Mouse (Mus musculus): ENCODE measurements around the gene Golph3. TPM values are rescaled to one million over a fixed set of nuclear protein-coding genes. Genes with fewer than 3 reads are reported as not detected.

Gene Golph3
- polyA plus RNA-seq, 1 experiment from 2014 or later = 111 TPM

GRCm38 (mm10) chr15:12373496-12373895, 52.2 kb downstream of the Golph3 start:
- 81% methylated on average over 14 of the region's 14 CpGs for WGBS
- Histone ChIP-seq H3K36me3 (ENCODE audit: control insufficient read depth, insufficient read depth, low read length) (no peaks in the 10 kb centered on the region), H3K4me3 (ENCODE audit: low read depth, low read length) (no peak overlapping the region), H3K9ac (ENCODE audit: low read length) (no peak overlapping the region), H3K9me3 (ENCODE audit: control insufficient read depth, low read length) (no peaks in the 10 kb centered on the region), H3K27me3 (ENCODE audit: control insufficient read depth, insufficient read depth, low read length) (no peaks in the 10 kb centered on the region), H3K27ac (replicated peaks; ENCODE audit: low read depth, low read length) (no peak overlapping the region), H3K4me1 (ENCODE audit: control insufficient read depth, insufficient read depth, low read length) (peaks cover 12% of the 10 kb centered on the region; the same call in 1 of the 2 replicates), H3K4me2 (ENCODE audit: low read depth, severe bottlenecking) (no peak overlapping the region)
- ATAC-seq (ENCODE audit: insufficient number of reproducible peaks, low FRiP score, low TSS enrichment, low read depth) = no peak
- DNase-seq (ENCODE audit: low spot score) = no peak

- 81% methylated on average over 6 of the region's 6 CpGs for WGBS
- ATAC-seq (ENCODE audit: insufficient number of reproducible peaks, low FRiP score, low TSS enrichment, low read depth) = no peak
Measured at GRCm38 (mm10) chr15:12373918-12374317, 52.7 kb downstream of the Golph3 start.

DNA sequence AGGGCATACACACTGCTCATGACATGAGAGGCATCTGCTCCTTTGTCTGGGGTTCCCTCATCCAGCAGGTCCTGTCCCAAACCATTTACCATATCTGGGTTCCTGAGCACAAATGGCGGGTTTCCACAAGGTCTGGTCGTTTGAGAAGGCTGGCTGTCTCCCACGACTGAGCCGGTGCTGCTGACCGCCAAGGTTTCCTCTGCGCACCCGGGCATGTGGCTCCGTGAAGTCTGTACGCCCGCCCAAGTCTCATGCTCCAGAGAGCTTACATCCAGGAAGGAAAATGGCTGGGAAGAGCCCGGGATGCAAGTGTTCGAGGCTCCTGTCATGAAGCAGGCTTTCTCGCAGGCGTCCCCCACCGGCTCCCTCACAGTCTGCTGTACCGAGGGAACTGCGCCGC, 53.7 kb downstream of the Golph3 start:
- Histone ChIP-seq H3K9ac (ENCODE audit: low read length) (no peak overlapping the region), H3K4me2 (ENCODE audit: low read depth, severe bottlenecking) (peak overlapping the region; percentile 35; the same call in 1 of the 2 replicates), H3K27me3 (ENCODE audit: control insufficient read depth, insufficient read depth, low read length) (no peaks in the 10 kb centered on the region), H3K36me3 (ENCODE audit: control insufficient read depth, insufficient read depth, low read length) (no peaks in the 10 kb centered on the region), H3K4me3 (ENCODE audit: low read depth, low read length) (no peak overlapping the region), H3K4me1 (ENCODE audit: control insufficient read depth, insufficient read depth, low read length) (peaks cover 12% of the 10 kb centered on the region; the same call in 1 of the 2 replicates), H3K27ac (replicated peaks; ENCODE audit: low read depth, low read length) (no peak overlapping the region), H3K9me3 (ENCODE audit: control insufficient read depth, low read length) (no peaks in the 10 kb centered on the region)
- WGBS = 60% methylated on average over 18 of the region's 18 CpGs
- ATAC-seq (ENCODE audit: insufficient number of reproducible peaks, low FRiP score, low TSS enrichment, low read depth) (no peak), DNase-seq (ENCODE audit: low spot score) (no peak)

More at GRCm38 (mm10) chr15:12373918-12374317, 52.7 kb downstream of the Golph3 start:
- no peak for DNase-seq (ENCODE audit: low spot score)
- H3K27ac ChIP-seq (replicated peaks; ENCODE audit: low read depth, low read length) = no peak overlapping the region
- H3K4me1 ChIP-seq (ENCODE audit: control insufficient read depth, insufficient read depth, low read length) = peaks cover 12% of the 10 kb centered on the region; the same call in 1 of the 2 replicates
- H3K36me3 ChIP-seq (ENCODE audit: control insufficient read depth, insufficient read depth, low read length) = no peaks in the 10 kb centered on the region
- H3K27me3 ChIP-seq (ENCODE audit: control insufficient read depth, insufficient read depth, low read length) = no peaks in the 10 kb centered on the region
- H3K9ac ChIP-seq (ENCODE audit: low read length) = no peak overlapping the region
- no peak overlapping the region for H3K4me2 ChIP-seq (ENCODE audit: low read depth, severe bottlenecking)
- H3K4me3 ChIP-seq (ENCODE audit: low read depth, low read length) = no peak overlapping the region
- no peaks in the 10 kb centered on the region for H3K9me3 ChIP-seq (ENCODE audit: control insufficient read depth, low read length)

DNA sequence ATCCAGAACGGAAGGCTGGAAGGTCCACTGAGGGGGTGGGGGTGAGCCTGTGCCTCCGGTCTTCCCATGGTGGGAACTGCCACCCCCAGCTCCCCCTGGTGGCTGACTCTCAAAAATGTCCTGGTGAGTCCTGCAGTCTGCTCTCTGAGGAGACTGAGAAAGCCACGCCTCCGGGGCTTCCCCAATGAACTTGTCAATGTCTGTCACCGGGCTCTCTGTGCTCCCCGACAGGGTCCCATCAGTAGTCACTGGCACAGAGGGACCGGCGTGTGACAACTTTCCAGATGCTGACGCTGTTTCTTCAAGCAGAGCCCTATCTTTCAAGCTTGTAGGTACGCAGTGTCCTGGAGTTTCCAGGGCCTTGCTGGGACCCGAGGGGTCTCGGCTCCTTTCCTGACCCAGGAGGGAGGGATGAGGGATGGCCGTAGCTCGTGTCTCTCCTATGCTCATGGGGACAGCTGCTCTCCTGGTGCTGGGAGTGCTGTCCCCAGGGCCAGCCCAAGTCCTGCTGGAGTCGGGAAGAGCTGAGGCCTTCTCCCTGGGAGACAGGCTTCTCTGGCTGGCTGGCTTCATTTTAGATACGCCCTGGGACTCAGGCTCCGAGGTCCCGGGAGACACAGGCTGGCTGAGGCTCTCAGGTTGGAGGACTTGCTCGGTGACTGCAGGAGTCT, 54.5 kb downstream of the Golph3 start:
- Histone ChIP-seq H3K27me3 (ENCODE audit: control insufficient read depth, insufficient read depth, low read length) (no peaks in the 10 kb centered on the region), H3K4me3 (ENCODE audit: low read depth, low read length) (peak overlapping the region; percentile 15; the same call in 1 of the 2 replicates), H3K4me1 (ENCODE audit: control insufficient read depth, insufficient read depth, low read length) (peaks cover 12% of the 10 kb centered on the region; the same call in 1 of the 2 replicates), H3K9me3 (ENCODE audit: control insufficient read depth, low read length) (no peaks in the 10 kb centered on the region), H3K27ac (replicated peaks; ENCODE audit: low read depth, low read length) (no peak overlapping the region), H3K4me2 (ENCODE audit: low read depth, severe bottlenecking) (peak overlapping the region; percentile 35; the same call in 1 of the 2 replicates), H3K9ac (ENCODE audit: low read length) (peak overlapping the region; percentile 36), H3K36me3 (ENCODE audit: control insufficient read depth, insufficient read depth, low read length) (no peaks in the 10 kb centered on the region)
- peak; percentile 96 for DNase-seq (ENCODE audit: low spot score)
- ATAC-seq (ENCODE audit: insufficient number of reproducible peaks, low FRiP score, low TSS enrichment, low read depth) = peak; percentile 69
- 3% methylated on average over 19 of the region's 19 CpGs for WGBS

DNA sequence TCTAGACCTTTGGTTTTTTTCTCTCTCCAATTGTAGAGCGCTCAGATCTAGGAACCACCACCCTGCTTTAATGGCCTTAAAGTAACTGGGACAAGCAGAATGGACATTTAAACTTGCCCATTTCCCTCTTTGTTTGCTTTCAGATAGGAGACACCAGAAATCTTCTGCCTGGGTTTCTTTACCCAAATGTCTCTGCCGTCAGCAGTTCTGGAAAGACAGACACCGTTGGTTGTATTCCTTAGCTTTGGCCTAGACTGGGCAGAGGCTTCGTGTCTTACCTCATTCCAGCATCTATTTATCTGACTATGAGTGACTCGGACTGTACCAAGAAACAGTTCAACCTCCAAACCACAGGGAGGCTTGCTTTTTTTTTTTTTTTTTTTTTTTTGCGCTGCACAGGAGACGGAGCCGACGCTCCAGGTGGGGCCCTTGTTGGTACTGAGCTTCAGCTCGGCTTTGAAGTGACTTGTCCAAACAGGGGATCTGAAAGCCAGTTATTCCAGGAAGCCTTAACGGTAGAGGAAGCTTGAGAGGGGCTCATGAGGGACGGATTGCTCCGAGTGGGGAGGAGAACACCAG, 55.3 kb downstream of the Golph3 start:
- Histone ChIP-seq H3K27me3 (ENCODE audit: control insufficient read depth, insufficient read depth, low read length) (no peaks in the 10 kb centered on the region), H3K4me2 (ENCODE audit: low read depth, severe bottlenecking) (no peak overlapping the region), H3K4me1 (ENCODE audit: control insufficient read depth, insufficient read depth, low read length) (peaks cover 10% of the 10 kb centered on the region; the same call in 1 of the 2 replicates), H3K9me3 (ENCODE audit: control insufficient read depth, low read length) (no peaks in the 10 kb centered on the region), H3K9ac (ENCODE audit: low read length) (no peak overlapping the region; the same call in 1 of the 2 replicates), H3K36me3 (ENCODE audit: control insufficient read depth, insufficient read depth, low read length) (no peaks in the 10 kb centered on the region), H3K27ac (replicated peaks; ENCODE audit: low read depth, low read length) (no peak overlapping the region), H3K4me3 (ENCODE audit: low read depth, low read length) (no peak overlapping the region)
- 43% methylated on average over 13 of the region's 13 CpGs for WGBS
- ATAC-seq (ENCODE audit: insufficient number of reproducible peaks, low FRiP score, low TSS enrichment, low read depth) (no peak), DNase-seq (ENCODE audit: low spot score) (no peak)

- Histone ChIP-seq H3K36me3 (ENCODE audit: control insufficient read depth, insufficient read depth, low read length) (no peaks in the 10 kb centered on the region), H3K4me2 (ENCODE audit: low read depth, severe bottlenecking) (no peak overlapping the region)
- 83% methylated on average over 10 of the region's 10 CpGs for WGBS
Measured at GRCm38 (mm10) chr15:12377800-12378199, 56.5 kb downstream of the Golph3 start.

DNA sequence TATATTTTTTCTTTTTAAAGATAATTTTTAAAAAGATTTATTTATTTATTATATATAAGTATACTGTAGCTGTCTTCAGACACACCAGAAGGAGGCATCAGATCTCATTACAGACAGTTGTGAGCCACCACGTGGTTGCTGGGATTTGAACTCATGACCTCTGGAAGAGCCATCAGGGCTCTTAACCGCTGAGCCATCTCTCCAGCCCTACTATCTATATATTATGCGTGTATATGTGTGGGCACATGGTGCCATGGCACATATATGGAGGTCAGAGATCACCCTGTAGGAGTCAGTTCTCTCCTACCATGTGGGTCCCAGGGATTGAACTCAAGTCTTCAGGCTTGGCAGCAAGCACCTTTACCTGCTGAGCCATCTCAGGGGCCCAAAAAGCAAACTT, 58.8 kb downstream of the Golph3 start:
- H3K9me3 ChIP-seq (ENCODE audit: control insufficient read depth, low read length) = no peaks in the 10 kb centered on the region
- H3K9ac ChIP-seq (ENCODE audit: low read length) = no peak overlapping the region
- H3K4me3 ChIP-seq (ENCODE audit: low read depth, low read length) = no peak overlapping the region
- no peaks in the 10 kb centered on the region for H3K36me3 ChIP-seq (ENCODE audit: control insufficient read depth, insufficient read depth, low read length)
- ATAC-seq (ENCODE audit: insufficient number of reproducible peaks, low FRiP score, low TSS enrichment, low read depth) (no peak), DNase-seq (ENCODE audit: low spot score) (no peak)
- no peaks in the 10 kb centered on the region for H3K27me3 ChIP-seq (ENCODE audit: control insufficient read depth, insufficient read depth, low read length)
- H3K27ac ChIP-seq (replicated peaks; ENCODE audit: low read depth, low read length) = no peak overlapping the region
- H3K4me2 ChIP-seq (ENCODE audit: low read depth, severe bottlenecking) = no peak overlapping the region
- peaks cover 4% of the 10 kb centered on the region; the same call in 1 of the 2 replicates for H3K4me1 ChIP-seq (ENCODE audit: control insufficient read depth, insufficient read depth, low read length)
- WGBS = 93% methylated on average over 3 of the region's 3 CpGs

More at GRCm38 (mm10) chr15:12377800-12378199, 56.5 kb downstream of the Golph3 start:
- Histone ChIP-seq H3K9ac (ENCODE audit: low read length) (no peak overlapping the region), H3K27ac (replicated peaks; ENCODE audit: low read depth, low read length) (no peak overlapping the region), H3K27me3 (ENCODE audit: control insufficient read depth, insufficient read depth, low read length) (no peaks in the 10 kb centered on the region), H3K9me3 (ENCODE audit: control insufficient read depth, low read length) (no peaks in the 10 kb centered on the region), H3K4me1 (ENCODE audit: control insufficient read depth, insufficient read depth, low read length) (peaks cover 10% of the 10 kb centered on the region; the same call in 1 of the 2 replicates), H3K4me3 (ENCODE audit: low read depth, low read length) (no peak overlapping the region)
- ATAC-seq (ENCODE audit: insufficient number of reproducible peaks, low FRiP score, low TSS enrichment, low read depth) (no peak), DNase-seq (ENCODE audit: low spot score) (no peak)

DNA sequence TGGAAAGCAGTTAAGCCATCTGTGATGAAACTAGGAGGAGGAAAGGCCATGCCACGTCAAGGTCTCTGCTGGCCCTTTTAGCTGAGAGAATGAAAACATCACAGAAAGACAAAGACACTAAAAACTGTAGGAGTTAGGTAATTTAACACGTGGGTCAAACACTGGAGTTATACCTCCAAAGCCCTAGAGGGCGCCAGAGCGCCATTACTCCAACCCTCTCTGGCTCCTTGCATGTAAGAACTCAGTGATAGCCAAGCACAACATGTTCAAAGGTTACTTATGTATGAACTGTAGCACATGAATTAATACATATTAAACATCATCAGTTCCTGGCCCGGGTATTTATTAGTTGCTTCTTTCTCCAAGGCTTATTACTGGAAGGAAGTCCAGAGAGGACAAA, 59.3 kb downstream of the Golph3 start:
- Histone ChIP-seq H3K4me1 (ENCODE audit: control insufficient read depth, insufficient read depth, low read length) (peaks cover 4% of the 10 kb centered on the region; the same call in 1 of the 2 replicates), H3K4me3 (ENCODE audit: low read depth, low read length) (no peak overlapping the region), H3K36me3 (ENCODE audit: control insufficient read depth, insufficient read depth, low read length) (no peaks in the 10 kb centered on the region), H3K27ac (replicated peaks; ENCODE audit: low read depth, low read length) (no peak overlapping the region), H3K4me2 (ENCODE audit: low read depth, severe bottlenecking) (no peak overlapping the region), H3K27me3 (ENCODE audit: control insufficient read depth, insufficient read depth, low read length) (no peaks in the 10 kb centered on the region), H3K9ac (ENCODE audit: low read length) (no peak overlapping the region), H3K9me3 (ENCODE audit: control insufficient read depth, low read length) (no peaks in the 10 kb centered on the region)
- DNase-seq (ENCODE audit: low spot score) = peak; percentile 57
- ATAC-seq (ENCODE audit: insufficient number of reproducible peaks, low FRiP score, low TSS enrichment, low read depth) = no peak
- WGBS = 57% methylated on average over 5 of the region's 5 CpGs
